Mouse (Mus musculus): ENCODE data around the gene Rprd2. TPM values are rescaled to one million over a fixed set of nuclear protein-coding genes. Genes with fewer than 3 reads are reported as not detected.

Rprd2 gene
- polyA plus RNA-seq, 1 experiment: 20.1 TPM

- Histone ChIP-seq H3K27ac (ENCODE audit: control insufficient read depth, insufficient read depth, low read length) (no peak overlapping the region), H3K4me3 (ENCODE audit: control insufficient read depth, insufficient read depth, low read length) (no peak overlapping the region), H3K4me1 (replicated peaks; ENCODE audit: control insufficient read depth, insufficient read depth, low read length) (peaks cover 3% of the 10 kb centered on the region; the same call in 1 of the 2 replicates), H3K27me3 (ENCODE audit: control insufficient read depth, insufficient read depth, low read length) (no peaks in the 10 kb centered on the region), H3K36me3 (ENCODE audit: control insufficient read depth, insufficient read depth, low read length) (peaks cover under 1% of the 10 kb centered on the region; the same call in 1 of the 2 replicates)
- no peak for TF ChIP-seq POLR2A (IDR thresholded peaks at IDR 0.05; ENCODE audit: control insufficient read depth, extremely low read depth, insufficient read depth, low read length, poor library complexity)
- TF ChIP-seq CTCF (IDR thresholded peaks at IDR 0.05; ENCODE audit: borderline replicate concordance, control insufficient read depth, extremely low read depth, insufficient read depth, low read length, poor library complexity): no peak
- no peak for DNase-seq
- WGBS: 44% methylated on average over 9 of the region's 9 CpGs
These were observed 60.0 kb downstream of the Rprd2 start for GRCm38 (mm10) chr3:95758467-95759218.

- 87% methylated on average over 2 of the region's 2 CpGs for WGBS
- Histone ChIP-seq H3K27me3 (ENCODE audit: control insufficient read depth, insufficient read depth, low read length) (no peaks in the 10 kb centered on the region), H3K4me1 (replicated peaks; ENCODE audit: control insufficient read depth, insufficient read depth, low read length) (peaks cover 3% of the 10 kb centered on the region; the same call in 1 of the 2 replicates), H3K27ac (ENCODE audit: control insufficient read depth, insufficient read depth, low read length) (no peak overlapping the region), H3K4me3 (ENCODE audit: control insufficient read depth, insufficient read depth, low read length) (no peak overlapping the region), H3K36me3 (ENCODE audit: control insufficient read depth, insufficient read depth, low read length) (no peaks in the 10 kb centered on the region; the same call in 1 of the 2 replicates)
- DNase-seq: no peak
- TF ChIP-seq POLR2A (IDR thresholded peaks at IDR 0.05; ENCODE audit: control insufficient read depth, extremely low read depth, insufficient read depth, low read length, poor library complexity): no peak
- no peak for TF ChIP-seq CTCF (IDR thresholded peaks at IDR 0.05; ENCODE audit: borderline replicate concordance, control insufficient read depth, extremely low read depth, insufficient read depth, low read length, poor library complexity)
These were observed 61.9 kb downstream of the Rprd2 start for GRCm38 (mm10) chr3:95756808-95757207.

DNA sequence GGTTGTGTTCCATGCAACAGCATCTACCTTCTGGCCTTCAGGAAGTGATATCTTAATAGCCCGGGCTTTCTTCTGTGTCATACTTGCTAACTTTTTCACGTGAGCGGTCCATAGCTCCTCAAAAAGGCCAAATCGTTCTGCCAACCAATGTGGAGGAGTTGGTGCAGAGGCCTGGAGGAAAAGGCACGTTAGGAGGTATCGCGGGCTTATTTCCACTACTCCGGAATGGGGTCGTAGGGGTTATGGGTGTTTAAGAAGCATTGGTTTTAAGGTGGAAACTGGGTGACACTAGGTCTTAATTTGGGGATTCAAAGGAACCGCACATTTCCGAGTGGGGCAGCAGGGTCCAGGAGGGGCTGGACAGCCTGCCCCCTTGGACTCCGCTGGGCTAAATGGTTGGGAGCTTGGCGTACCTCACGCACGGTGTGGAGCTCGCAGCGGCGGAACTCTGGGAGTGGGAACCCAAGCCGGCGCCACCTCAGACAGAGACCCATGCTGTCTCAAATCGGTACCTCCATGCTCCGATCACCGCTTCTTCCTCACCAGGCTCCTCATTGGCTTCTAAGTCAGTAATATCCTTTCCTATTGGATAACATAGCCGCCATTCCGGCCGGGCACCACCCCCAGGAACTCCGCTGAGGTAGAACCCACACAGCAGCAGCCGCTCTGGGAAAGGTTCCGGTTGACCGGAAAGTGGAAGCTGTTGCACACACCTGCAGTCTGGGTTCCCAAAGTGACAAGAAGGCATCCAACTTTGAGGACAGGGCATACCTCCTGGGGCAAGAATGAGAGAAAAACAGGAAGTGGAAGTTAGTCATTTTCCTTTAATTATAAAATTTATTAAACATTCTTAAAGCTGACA, 64.1 kb downstream of the Rprd2 start:
- Histone ChIP-seq H3K36me3 (ENCODE audit: control insufficient read depth, insufficient read depth, low read length) (peaks cover 12% of the 10 kb centered on the region), H3K4me1 (replicated peaks; ENCODE audit: control insufficient read depth, insufficient read depth, low read length) (peaks cover 3% of the 10 kb centered on the region; the same call in 1 of the 2 replicates), H3K27me3 (ENCODE audit: control insufficient read depth, insufficient read depth, low read length) (no peaks in the 10 kb centered on the region), H3K27ac (ENCODE audit: control insufficient read depth, insufficient read depth, low read length) (no peak overlapping the region), H3K4me3 (ENCODE audit: control insufficient read depth, insufficient read depth, low read length) (peak overlapping the region; percentile 90)
- peak; percentile 93 for DNase-seq
- under 1% methylated on average over 30 of the region's 30 CpGs for WGBS
- TF ChIP-seq CTCF (IDR thresholded peaks at IDR 0.05; ENCODE audit: borderline replicate concordance, control insufficient read depth, extremely low read depth, insufficient read depth, low read length, poor library complexity): no peak

DNA sequence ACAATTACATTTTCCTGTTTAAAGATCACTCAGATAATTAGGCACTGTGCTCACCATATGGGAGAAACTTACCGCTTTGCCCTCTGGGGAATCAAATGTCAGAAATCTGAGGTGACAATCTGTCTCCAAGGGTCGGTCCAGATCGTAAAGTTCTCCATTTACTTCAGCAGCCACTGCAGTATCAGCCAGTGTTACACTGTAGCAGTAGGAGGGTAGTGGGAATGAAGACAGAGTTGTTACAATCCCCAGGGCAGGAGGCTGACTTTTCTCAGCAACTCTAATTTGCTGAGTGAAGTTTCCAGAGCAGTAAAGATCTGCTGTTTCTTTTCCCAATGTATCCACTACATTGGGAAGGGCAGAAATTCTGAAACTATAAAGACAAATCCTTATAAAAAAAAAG, 65.7 kb downstream of the Rprd2 start:
- H3K4me3 ChIP-seq (ENCODE audit: control insufficient read depth, insufficient read depth, low read length): no peak overlapping the region
- peaks cover 16% of the 10 kb centered on the region for H3K36me3 ChIP-seq (ENCODE audit: control insufficient read depth, insufficient read depth, low read length)
- no peaks in the 10 kb centered on the region for H3K27me3 ChIP-seq (ENCODE audit: control insufficient read depth, insufficient read depth, low read length)
- DNase-seq: no peak
- no peaks in the 10 kb centered on the region for H3K4me1 ChIP-seq (replicated peaks; ENCODE audit: control insufficient read depth, insufficient read depth, low read length)
- TF ChIP-seq POLR2A (IDR thresholded peaks at IDR 0.05; ENCODE audit: control insufficient read depth, extremely low read depth, insufficient read depth, low read length, poor library complexity): no peak
- TF ChIP-seq CTCF (IDR thresholded peaks at IDR 0.05; ENCODE audit: borderline replicate concordance, control insufficient read depth, extremely low read depth, insufficient read depth, low read length, poor library complexity): no peak
- 94% methylated on average over 3 of the region's 3 CpGs for WGBS
- no peak overlapping the region for H3K27ac ChIP-seq (ENCODE audit: control insufficient read depth, insufficient read depth, low read length)

DNA sequence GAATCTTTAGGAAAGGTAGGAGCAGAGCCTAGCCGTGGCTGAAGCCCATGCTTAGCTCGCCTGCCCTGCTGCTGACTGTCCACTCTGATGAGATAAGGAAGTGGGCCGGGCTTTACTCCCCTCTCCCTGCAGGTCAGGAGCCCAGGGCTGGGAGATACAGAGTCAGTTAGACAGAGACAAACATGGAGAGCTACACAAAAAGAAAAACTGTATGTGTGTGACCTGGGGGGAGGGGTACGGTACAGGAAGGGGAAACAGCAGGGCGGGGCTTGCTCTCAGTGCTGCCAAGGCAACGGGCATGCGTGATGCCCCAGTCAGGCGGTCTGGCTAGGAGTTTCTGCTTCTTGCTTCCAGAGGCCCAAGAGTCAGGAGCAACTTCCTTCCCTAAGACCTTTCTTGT, 78.3 kb downstream of the Rprd2 start:
- 81% methylated on average over 8 of the region's 8 CpGs for WGBS
- Histone ChIP-seq H3K36me3 (ENCODE audit: control insufficient read depth, insufficient read depth, low read length) (peaks cover 15% of the 10 kb centered on the region), H3K27me3 (ENCODE audit: control insufficient read depth, insufficient read depth, low read length) (no peaks in the 10 kb centered on the region), H3K4me3 (ENCODE audit: control insufficient read depth, insufficient read depth, low read length) (no peak overlapping the region), H3K27ac (ENCODE audit: control insufficient read depth, insufficient read depth, low read length) (no peak overlapping the region), H3K4me1 (replicated peaks; ENCODE audit: control insufficient read depth, insufficient read depth, low read length) (peaks cover 25% of the 10 kb centered on the region)
- TF ChIP-seq CTCF (IDR thresholded peaks at IDR 0.05; ENCODE audit: borderline replicate concordance, control insufficient read depth, extremely low read depth, insufficient read depth, low read length, poor library complexity) (no peak), POLR2A (IDR thresholded peaks at IDR 0.05; ENCODE audit: control insufficient read depth, extremely low read depth, insufficient read depth, low read length, poor library complexity) (no peak)
- peak; percentile 21 for DNase-seq

GRCm38 (mm10) chr3:95739353-95740104, 79.1 kb downstream of the Rprd2 start, which contains the start of gene Ecm1:
TSS of gene Ecm1 (minus strand) at chr3:95739569.
- H3K27me3 ChIP-seq (ENCODE audit: control insufficient read depth, insufficient read depth, low read length): no peaks in the 10 kb centered on the region
- peaks cover 25% of the 10 kb centered on the region for H3K4me1 ChIP-seq (replicated peaks; ENCODE audit: control insufficient read depth, insufficient read depth, low read length)
- peak within 1 kb of the TSS; percentile 42 for H3K27ac ChIP-seq (ENCODE audit: control insufficient read depth, insufficient read depth, low read length)
- H3K36me3 ChIP-seq (ENCODE audit: control insufficient read depth, insufficient read depth, low read length): peaks cover 11% of the 10 kb centered on the region
- TF ChIP-seq CTCF (IDR thresholded peaks at IDR 0.05; ENCODE audit: borderline replicate concordance, control insufficient read depth, extremely low read depth, insufficient read depth, low read length, poor library complexity): no peak
- TF ChIP-seq POLR2A (IDR thresholded peaks at IDR 0.05; ENCODE audit: control insufficient read depth, extremely low read depth, insufficient read depth, low read length, poor library complexity): no peak
- WGBS: 79% methylated on average over 7 of the region's 7 CpGs
- H3K4me3 ChIP-seq (ENCODE audit: control insufficient read depth, insufficient read depth, low read length): no peak within 1 kb of the TSS
- peak; percentile 27 for DNase-seq

Measured in thymus, adult 2 months (tissue).